Mouse (Mus musculus): ENCODE measurements around the gene Rbm44.

GRCm38 (mm10) chr1:91107548-91107947 is 37.3 kb upstream of the Rbm44 start:
- no peak for TF ChIP-seq FLI1 (IDR thresholded peaks at IDR 0.05; ENCODE audit: low read length)
- no peak for TF ChIP-seq GATA1 (IDR thresholded peaks at IDR 0.05; ENCODE audit: borderline replicate concordance, low read length)

All from megakaryocyte, embryonic 14.5 days (primary cell).